Mouse (Mus musculus) kidney, postnatal 0 days (tissue): Measurements from ENCODE around the gene Ttc37. TPM values are rescaled to one million over a fixed set of nuclear protein-coding genes. Genes with fewer than 3 reads are reported as not detected.

ENCODE experiments used
- ATAC-seq: fragments of 200-750 bp; cut with Nextera tagmentation; replicated peaks from 2 replicates; pipeline ENCODE4 v1.8.0; 2017; ENCODE audit warnings: low read depth, moderate number of reproducible peaks, moderate TSS enrichment, moderate library complexity; ENCODE audit not compliant: low FRiP score
- DNase-seq: peaks from one replicate; pipeline ENCODE4 v3.0.0-alpha.2; 2016; ENCODE audit warnings: low spot score
- H3K27ac ChIP-seq: fragments of 300-500 bp; sonication (generic); 2 replicates; pipeline ENCODE4 v1.5.1; 2014; ENCODE audit warnings: mild to moderate bottlenecking
- H3K27me3 ChIP-seq: fragments of 300-500 bp; sonication (generic); 2 replicates; pipeline ENCODE4 v1.6.1; 2014; ENCODE audit warnings: low read length, mixed read lengths; ENCODE audit not compliant: insufficient read depth
- H3K36me3 ChIP-seq: fragments of 300-500 bp; sonication (generic); 2 replicates; pipeline ENCODE4 v1.6.1; 2014; ENCODE audit warnings: low read length, mixed read lengths; ENCODE audit not compliant: insufficient read depth
- H3K4me1 ChIP-seq: fragments of 300-500 bp; sonication (generic); replicated peaks from 2 replicates; pipeline ENCODE4 v1.6.1; 2014; ENCODE audit warnings: antibody characterized with exemption, low read length, mixed read lengths; ENCODE audit not compliant: insufficient read depth
- H3K4me2 ChIP-seq: fragments of 300-500 bp; sonication (generic); 2 replicates; pipeline ENCODE4 v1.6.1; 2014; ENCODE audit warnings: mild to moderate bottlenecking, low read length, moderate library complexity, mixed read lengths
- H3K4me3 ChIP-seq: fragments of 300-500 bp; sonication (generic); replicated peaks from 2 replicates; pipeline ENCODE4 v1.5.1; 2014; ENCODE audit warnings: low read depth, low read length
- H3K9ac ChIP-seq: fragments of 300-500 bp; sonication (generic); 2 replicates; pipeline ENCODE4 v1.6.1; 2014; ENCODE audit warnings: low read depth, low read length
- H3K9me3 ChIP-seq: fragments of 300-500 bp; sonication (generic); replicated peaks from 2 replicates; pipeline ENCODE4 v1.6.1; 2016; ENCODE audit warnings: low read length, inconsistent platforms, mixed read lengths
- CTCF ChIP-seq: IDR thresholded peaks from 2 replicates; pipeline ENCODE4 v1.5.1; 2016; ENCODE audit warnings: antibody characterized with exemption, low read depth, mild to moderate bottlenecking, moderate library complexity
- WGBS: fragments of 180-500 bp; shearing (Covaris S2); extraction: QIAGEN DNeasy Blood & Tissue Kit; methylation state at CpG from one replicate; pipeline ENCODE4 v1.1.7; 2014; 5-methylcytosine and 5-hydroxymethylcytosine counted together
- polyA plus RNA-seq: library from polyadenylated mRNA; unstranded; fragments of >200 nt; fragmentation: Nextera tagmentation; extraction: Ambion mirVana; gene quantifications from 2 replicates; pipeline ENCODE4 v1.2.1, GENCODE M21; 2015

Ttc37 gene
- polyA plus RNA-seq, 1 experiment from 2014 or later = 9.2 TPM

DNA sequence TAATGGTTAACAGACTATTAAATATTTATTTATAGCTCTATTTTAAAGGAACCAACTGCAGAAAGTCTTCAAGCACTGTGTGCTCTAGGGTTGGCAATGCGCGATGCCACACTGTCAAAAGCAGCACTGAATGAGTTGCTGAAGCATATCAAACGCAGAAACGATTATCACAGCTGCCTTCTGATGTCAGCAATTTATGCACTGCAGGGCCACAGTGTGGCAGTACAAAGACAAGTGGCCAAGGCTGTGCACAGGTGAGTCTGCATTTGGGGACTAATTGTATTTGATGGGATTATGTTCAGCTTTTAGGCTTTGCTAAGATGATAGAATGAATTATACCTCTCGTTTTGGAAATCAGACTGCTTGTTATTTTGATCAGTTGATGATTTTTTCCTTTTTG, 51.9 kb downstream of the Ttc37 start:
- H3K36me3 ChIP-seq = peaks cover 21% of the 10 kb centered on the region
- DNase-seq (no peak), ATAC-seq (no peak)
- no peak overlapping the region for H3K9ac ChIP-seq
- no peaks in the 10 kb centered on the region for H3K4me1 ChIP-seq
- H3K9me3 ChIP-seq = no peaks in the 10 kb centered on the region
- H3K4me2 ChIP-seq = no peak overlapping the region
- 75% methylated on average over 5 of the region's 5 CpGs for WGBS
- no peak overlapping the region for H3K27ac ChIP-seq
- TF ChIP-seq CTCF = peak; percentile 27; the same call in 1 of the 2 replicates
- H3K27me3 ChIP-seq = no peaks in the 10 kb centered on the region
- H3K4me3 ChIP-seq = no peak overlapping the region

DNA sequence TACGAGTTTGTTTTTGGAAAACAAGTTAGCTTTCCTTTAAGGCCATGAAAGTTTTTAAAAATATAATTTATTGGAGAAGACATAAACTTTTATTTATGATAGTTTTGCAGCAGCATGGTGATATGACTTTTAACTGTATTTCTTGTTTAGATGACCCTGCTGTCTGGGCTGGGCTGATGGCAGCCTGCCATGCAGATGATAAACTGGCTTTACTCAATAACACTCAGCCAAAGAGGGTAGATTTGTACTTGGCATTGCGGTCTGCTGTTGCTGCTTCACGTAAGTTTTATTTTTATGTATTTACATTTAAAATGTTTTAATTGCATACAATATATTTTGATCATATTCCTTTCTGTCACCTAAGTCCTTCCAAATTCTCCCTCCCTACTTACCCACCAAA, 58.6 kb downstream of the Ttc37 start:
- no peaks in the 10 kb centered on the region for H3K27me3 ChIP-seq
- ATAC-seq (no peak), DNase-seq (peak; percentile 31)
- H3K9ac ChIP-seq = no peak overlapping the region
- 67% methylated on average over 3 of the region's 3 CpGs for WGBS
- H3K9me3 ChIP-seq = no peaks in the 10 kb centered on the region
- peaks cover 21% of the 10 kb centered on the region; the same call in 1 of the 2 replicates for H3K36me3 ChIP-seq
- TF ChIP-seq CTCF = no peak
- H3K4me3 ChIP-seq = no peak overlapping the region
- H3K4me1 ChIP-seq = no peaks in the 10 kb centered on the region
- H3K4me2 ChIP-seq = no peak overlapping the region
- H3K27ac ChIP-seq = no peak overlapping the region

DNA sequence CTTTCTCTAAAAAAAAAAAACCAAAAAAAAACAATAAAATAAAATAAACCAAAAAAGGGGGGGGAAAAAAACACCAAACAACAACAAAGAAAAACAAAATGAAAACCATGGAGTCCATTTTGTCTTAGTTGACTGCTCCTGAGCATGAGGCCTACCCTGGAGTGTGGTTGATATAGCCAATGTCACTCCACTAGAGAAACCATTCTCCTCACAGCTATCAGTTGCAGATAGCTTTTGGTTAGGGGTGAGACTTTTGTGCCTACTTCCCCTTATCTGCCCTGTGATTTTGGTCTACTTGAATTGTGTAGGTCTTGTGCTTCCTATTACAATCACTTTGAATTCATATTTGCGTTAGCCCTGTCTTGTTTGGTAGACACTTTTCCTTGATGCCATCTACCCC, 59.0 kb downstream of the Ttc37 start:
- peaks cover 21% of the 10 kb centered on the region; the same call in 1 of the 2 replicates for H3K36me3 ChIP-seq
- no peaks in the 10 kb centered on the region for H3K9me3 ChIP-seq
- DNase-seq (no peak), ATAC-seq (no peak)
- H3K9ac ChIP-seq = no peak overlapping the region
- no peaks in the 10 kb centered on the region for H3K4me1 ChIP-seq
- H3K4me2 ChIP-seq = no peak overlapping the region
- no peaks in the 10 kb centered on the region for H3K27me3 ChIP-seq
- TF ChIP-seq CTCF = no peak
- WGBS = 96% methylated on average over 1 of the region's 1 CpGs
- H3K4me3 ChIP-seq = no peak overlapping the region
- no peak overlapping the region for H3K27ac ChIP-seq

DNA sequence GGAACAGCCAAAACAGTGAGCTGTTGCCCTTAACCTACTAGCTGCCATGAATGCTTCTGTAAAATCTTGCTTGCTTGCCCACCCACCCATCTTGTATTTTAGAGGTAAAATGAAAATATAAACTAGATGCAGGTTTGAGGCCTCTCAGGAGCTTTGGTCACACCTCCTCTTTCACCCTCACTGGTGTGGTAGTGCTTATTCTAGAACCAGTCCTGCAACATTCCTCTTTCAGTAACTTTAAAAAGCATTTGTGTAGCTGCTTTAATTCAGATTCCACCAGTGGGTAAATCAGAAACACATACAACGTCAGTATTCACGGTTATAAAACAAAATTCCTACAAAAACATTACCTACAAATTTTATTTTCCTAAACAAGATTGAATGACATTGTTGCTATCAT, 62.1 kb downstream of the Ttc37 start:
- Histone ChIP-seq H3K4me1 (no peaks in the 10 kb centered on the region), H3K4me3 (no peak overlapping the region), H3K9me3 (no peaks in the 10 kb centered on the region), H3K9ac (no peak overlapping the region), H3K27me3 (no peaks in the 10 kb centered on the region), H3K27ac (no peak overlapping the region), H3K36me3 (peaks cover 21% of the 10 kb centered on the region; the same call in 1 of the 2 replicates), H3K4me2 (no peak overlapping the region)
- 83% methylated on average over 2 of the region's 2 CpGs for WGBS
- DNase-seq (no peak), ATAC-seq (no peak)
- no peak for TF ChIP-seq CTCF

DNA sequence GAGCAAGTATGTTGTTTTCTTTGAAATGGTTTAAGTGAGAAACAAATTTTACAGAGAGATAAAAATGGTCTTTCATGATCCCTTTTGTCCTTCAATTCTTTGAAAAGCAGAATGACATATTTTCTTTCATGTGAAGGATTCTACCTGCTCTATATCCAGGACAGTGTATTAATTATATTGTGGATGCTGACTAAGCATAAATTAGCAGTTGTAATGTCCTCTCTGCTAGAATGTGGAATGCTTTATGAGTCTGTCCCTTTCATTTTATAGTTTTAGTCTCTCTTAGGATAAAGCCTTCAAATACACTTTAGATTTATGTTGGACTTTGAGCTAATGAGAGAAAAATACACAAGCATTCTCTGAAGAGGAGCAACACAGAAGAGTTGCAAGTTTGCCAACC, 75.8 kb downstream of the Ttc37 start:
- TF ChIP-seq CTCF = no peak
- H3K36me3 ChIP-seq = peaks cover 6% of the 10 kb centered on the region
- no peaks in the 10 kb centered on the region for H3K4me1 ChIP-seq
- H3K27ac ChIP-seq = no peak overlapping the region
- no peaks in the 10 kb centered on the region for H3K9me3 ChIP-seq
- no peak overlapping the region for H3K4me3 ChIP-seq
- no peak for ATAC-seq
- no peak overlapping the region for H3K9ac ChIP-seq
- DNase-seq = no peak
- no peaks in the 10 kb centered on the region for H3K27me3 ChIP-seq
- H3K4me2 ChIP-seq = no peak overlapping the region

DNA sequence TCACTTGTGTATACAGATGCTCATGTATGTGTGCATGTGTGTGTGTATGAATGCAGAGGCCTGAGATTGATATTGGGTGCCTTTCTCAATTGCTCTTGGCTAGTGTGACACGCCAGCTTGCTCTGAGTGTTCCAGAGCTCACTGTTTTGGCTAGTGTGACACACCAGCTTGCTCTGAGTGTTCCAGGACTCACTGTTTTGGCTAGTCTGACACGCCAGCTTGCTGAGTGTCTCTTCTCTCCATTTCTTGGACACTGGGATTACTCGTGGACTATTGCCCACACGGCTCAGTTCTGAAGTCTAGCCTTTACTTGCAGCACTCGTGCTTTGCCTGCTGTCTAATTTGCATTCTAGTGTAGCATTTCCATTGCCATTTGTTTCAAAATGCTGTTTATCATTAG, 80.2 kb downstream of the Ttc37 start:
- 95% methylated on average over 5 of the region's 5 CpGs for WGBS
- H3K27me3 ChIP-seq = no peaks in the 10 kb centered on the region

DNA sequence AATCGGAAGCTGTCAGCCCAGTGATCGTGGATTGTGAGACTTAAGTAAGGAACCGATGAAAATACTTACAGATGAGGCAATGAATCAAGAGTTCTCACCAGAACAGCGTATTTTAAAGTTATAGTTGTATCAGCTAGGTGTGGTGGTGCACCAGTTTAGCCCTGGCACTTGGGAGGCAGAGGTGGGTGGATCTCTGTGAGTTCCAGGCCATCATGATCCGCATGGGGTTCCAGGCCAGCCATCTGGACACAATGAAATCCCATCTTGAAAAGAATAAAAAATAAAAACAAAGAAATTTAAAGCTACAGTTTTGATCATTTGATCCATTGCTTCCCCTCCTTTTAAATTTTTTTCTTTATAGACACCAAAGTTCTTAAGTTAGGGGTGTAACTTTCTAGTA, 89.1 kb downstream of the Ttc37 start:
- Histone ChIP-seq H3K4me3 (no peak overlapping the region), H3K9me3 (0 out of 2 replicates have a peak, but pooled peaks cover 6% of the 10 kb centered on the region), H3K9ac (no peak overlapping the region), H3K36me3 (0 out of 2 replicates have a peak, but pooled peaks cover 19% of the 10 kb centered on the region), H3K4me2 (no peak overlapping the region), H3K4me1 (no peaks in the 10 kb centered on the region), H3K27me3 (no peaks in the 10 kb centered on the region), H3K27ac (no peak overlapping the region)
- no peak for TF ChIP-seq CTCF
- 93% methylated on average over 5 of the region's 5 CpGs for WGBS
- ATAC-seq (no peak), DNase-seq (no peak)

More for the DNA sequence above, 80.2 kb downstream of the Ttc37 start:
- peaks cover 7% of the 10 kb centered on the region for H3K36me3 ChIP-seq
- no peak overlapping the region for H3K4me3 ChIP-seq
- TF ChIP-seq CTCF = no peak
- no peak overlapping the region for H3K4me2 ChIP-seq
- no peaks in the 10 kb centered on the region for H3K9me3 ChIP-seq
- DNase-seq (no peak), ATAC-seq (no peak)
- no peaks in the 10 kb centered on the region for H3K4me1 ChIP-seq
- no peak overlapping the region for H3K9ac ChIP-seq
- H3K27ac ChIP-seq = no peak overlapping the region
